Mouse (Mus musculus) R1 (cell line): ENCODE data around the gene Tbc1d10b.

Experiments
- DNase-seq: peaks from one replicate; pipeline ENCODE4 v3.0.0-alpha.2; 2018; ENCODE audit warnings: low read depth, low spot score

Tbc1d10b gene

GRCm38 (mm10) chr7:127225147-127225995 lies 17.1 kb upstream of the Tbc1d10b start:
- DNase-seq: peak; percentile 94

DNA sequence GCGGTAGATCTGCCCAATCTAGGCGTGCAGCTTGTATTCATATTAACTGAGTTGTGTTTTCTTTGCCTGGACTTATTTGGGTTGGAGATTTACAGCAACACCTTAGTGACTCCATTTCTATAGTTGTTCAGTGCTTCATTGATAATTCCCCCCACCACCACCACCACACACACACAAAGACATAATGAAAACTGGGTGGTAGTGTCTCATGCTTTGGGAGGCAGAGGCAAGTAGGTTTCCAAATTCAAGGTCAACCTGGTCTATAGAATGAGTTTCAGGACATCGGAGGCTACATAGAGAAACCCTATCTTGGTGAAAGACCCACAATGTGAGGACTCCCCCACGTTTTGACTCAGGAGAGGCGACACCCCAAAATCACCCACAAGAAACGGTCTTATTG lies 16.3 kb upstream of the Tbc1d10b start:
- DNase-seq: peak; percentile 77

DNA sequence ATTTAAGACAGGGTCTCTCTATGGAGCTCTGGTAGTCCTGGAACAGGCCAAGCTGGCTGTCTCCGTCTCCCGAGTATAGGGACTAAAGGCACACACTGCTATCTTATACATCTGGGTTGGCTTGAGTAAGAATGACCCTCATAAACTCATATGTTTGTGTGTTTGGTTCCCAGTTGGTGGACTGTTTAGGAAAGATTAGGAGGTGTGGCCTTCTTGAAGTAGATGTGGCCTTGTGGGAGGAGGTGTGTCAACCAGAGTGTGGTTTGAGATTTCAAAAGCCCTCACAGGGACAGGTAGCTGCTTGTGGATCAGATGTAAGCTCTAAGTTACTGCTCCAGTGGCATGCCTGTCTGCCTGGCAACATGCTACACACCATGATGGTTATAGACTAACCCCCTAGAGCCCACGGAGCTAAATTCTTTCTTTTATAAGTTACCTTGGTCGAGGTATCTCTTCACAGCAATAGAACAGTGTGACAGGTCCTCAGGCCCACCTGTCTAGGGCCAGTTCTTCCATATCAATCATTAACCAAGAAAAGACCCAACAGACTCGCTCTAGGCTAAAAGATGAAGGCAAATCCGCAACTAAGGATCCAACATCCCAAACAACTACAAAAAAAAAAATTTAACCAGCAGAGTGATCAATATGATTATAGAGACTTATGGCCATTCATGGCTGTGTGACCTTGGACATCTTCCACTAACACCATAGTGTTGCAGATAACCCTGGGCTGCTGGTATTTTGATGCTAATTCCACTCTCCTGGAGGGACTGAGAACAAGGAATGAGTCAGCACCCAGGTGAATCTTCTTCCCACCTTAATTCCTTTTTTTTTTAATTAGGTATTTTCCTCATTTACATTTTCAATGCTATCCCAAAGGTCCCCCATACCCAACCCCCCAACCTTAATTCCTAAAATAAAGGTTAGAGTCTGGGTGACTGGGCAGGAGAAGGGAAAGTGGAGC lies 15.5 kb upstream of the Tbc1d10b start:
- peak; percentile 90 for DNase-seq

GRCm38 (mm10) chr7:127223106-127223505 lies 14.8 kb upstream of the Tbc1d10b start:
- DNase-seq: peak; percentile 75

- peak; percentile 17 for DNase-seq
These were observed 12.2 kb upstream of the Tbc1d10b start for GRCm38 (mm10) chr7:127220440-127220839.

DNA sequence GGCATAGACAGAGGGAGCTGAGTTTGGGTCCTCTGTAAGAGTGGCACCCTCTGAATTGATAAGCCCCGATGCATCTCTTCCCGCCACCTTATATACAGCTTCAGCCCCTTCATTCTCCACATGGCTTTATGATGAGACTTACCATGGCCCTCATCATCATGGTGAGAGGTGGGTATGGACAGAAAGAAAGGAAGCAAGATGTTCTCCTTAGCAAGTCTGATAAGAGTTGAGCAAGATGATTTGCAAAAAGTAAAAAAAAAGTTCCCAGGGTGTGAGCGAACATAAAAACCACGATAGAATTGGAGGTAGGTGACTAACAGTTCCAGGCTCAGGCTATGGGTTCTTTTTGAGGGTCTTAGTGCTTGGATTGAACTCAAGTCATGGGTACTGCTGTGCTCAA lies 10.4 kb upstream of the Tbc1d10b start:
- no peak for DNase-seq

- DNase-seq: peak; percentile 80
These were observed 9.8 kb upstream of the Tbc1d10b start for GRCm38 (mm10) chr7:127217901-127218642.

DNA sequence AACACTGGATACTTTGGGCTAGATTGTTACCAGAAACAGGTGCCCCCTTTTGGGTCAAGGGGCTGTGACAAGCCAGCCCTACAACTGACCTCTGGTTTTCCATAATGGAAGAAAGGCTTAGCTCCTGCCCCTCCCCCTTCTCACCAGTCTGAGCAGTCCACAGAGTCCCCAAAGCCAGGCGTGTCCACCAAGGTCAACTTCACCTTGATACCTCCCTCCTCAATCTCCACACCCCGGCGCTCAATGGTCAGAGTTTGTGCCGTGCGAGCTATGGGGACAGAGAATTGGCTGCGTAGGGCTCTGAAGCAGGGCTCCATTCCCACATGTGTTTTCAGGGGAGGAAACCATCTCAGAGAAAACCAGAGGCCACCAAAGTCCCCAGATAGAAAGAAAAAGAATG lies 9.2 kb upstream of the Tbc1d10b start:
- DNase-seq: peak; percentile 76

GRCm38 (mm10) chr7:127216307-127216706 lies 8.0 kb upstream of the Tbc1d10b start:
- DNase-seq: peak; percentile 75

- peak; percentile 94 for DNase-seq
These were observed 7.0 kb upstream of the Tbc1d10b start for GRCm38 (mm10) chr7:127214981-127215871.

DNA sequence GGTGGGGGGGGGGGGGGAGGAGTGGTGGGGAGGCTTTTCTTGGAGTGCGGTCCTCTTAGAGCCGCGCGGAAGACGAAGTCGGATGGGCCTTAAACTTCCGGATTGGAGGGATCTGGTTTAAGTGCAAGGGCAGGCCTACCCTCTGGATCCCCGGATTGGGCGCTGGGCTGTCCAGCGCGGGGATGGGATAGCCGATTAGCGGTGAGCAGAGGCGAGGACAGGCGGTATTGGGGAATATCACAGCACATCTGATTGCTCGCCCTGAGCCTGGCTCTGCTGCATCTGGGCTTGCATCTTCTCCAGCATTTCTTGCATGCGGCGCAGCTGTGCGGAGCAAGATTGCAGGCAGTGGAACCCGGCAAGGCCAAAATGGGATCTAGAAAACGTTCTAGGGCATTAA lies 6.3 kb upstream of the Tbc1d10b start:
- no peak for DNase-seq

- DNase-seq: peak; percentile 79
These were observed 5.7 kb upstream of the Tbc1d10b start for GRCm38 (mm10) chr7:127213930-127214329.

- DNase-seq: peak; percentile 89
These were observed 5.2 kb upstream of the Tbc1d10b start for GRCm38 (mm10) chr7:127213485-127213884.

DNA sequence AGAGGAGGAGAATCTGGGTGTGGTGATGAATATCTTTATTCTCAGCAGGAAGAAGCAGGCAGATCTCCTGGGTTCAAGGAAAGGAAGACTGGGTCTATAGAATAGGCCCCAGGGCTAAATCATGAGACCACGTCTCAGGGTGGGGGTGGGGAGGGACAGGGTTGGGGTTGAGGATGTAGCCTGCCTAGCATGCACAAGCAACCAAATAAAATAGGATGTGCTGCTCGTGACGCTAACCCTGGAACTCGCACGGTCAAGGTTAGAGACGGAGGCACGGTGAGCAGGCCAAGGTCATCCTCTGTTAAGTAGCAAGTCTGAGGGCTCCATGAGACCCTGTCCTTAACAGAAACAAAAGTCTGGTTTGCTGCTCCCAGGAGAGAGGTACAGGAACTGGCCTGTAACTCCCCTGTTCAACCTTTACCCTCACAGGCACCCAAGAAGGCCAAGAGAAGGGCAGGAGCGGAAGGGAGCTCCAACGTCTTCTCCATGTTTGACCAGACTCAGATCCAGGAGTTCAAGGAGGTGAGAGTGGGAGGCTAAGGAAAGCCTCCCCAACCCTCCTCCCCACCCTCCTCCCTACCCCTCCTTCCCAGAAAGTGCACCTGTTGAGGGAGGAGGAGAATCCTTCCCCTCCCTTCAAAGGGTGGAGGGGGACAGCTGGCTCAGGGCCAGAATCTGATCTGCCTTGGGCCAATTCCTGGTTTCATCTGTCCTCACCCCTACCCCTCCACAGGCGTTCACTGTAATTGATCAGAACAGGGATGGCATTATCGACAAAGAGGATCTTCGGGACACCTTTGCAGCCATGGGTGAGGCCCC lies 4.4 kb upstream of the Tbc1d10b start:
- peak; percentile 98 for DNase-seq

GRCm38 (mm10) chr7:127211014-127211745 lies 2.9 kb upstream of the Tbc1d10b start:
- DNase-seq: no peak

GRCm38 (mm10) chr7:127210266-127210665 lies 2.0 kb upstream of the Tbc1d10b start:
- no peak for DNase-seq

GRCm38 (mm10) chr7:127209851-127210250 lies 1.6 kb upstream of the Tbc1d10b start:
- DNase-seq: no peak

DNA sequence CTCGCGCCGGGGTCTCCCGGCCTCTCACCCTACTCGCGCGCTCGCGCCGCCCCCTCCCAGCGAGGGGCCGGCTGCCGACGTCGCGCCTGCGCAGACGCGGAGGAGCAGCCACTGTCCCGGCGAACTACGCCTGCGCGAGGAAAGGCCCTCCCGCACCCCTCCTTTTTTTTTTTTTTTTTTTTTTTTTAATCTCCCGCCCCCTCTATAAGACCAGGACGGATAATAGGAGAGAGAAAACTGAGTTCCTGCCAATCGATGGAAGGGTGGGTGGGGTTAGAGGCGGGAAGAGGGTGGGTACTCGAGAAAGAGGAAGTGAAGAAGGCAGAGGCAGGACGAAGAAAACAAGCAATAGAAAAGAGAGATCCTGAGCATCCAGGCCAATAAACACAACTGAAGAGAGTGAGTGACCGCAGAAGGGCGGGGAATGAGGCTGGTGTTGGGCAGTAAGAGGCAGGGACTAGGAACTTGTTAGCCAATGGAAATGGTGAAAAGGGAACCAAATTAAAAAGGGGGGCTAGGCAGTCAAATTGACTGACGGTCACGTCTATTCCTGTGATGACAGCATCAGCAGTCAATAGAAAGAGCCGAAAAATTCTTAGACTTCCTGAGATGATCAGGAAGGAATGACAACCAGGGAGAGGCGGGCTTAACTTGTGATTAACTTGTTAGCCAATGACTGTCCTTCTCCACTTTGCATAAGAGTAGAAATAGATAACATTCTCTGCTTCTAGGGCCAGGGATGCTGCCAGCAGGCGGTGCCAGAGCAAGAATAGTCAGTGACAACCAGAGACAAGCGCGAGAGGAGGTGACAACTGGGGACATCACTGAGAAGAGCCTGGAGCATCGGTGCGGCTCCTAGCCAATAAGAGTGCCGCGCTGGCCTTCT lies 528 bp upstream of the Tbc1d10b start, which contains the start of gene Mylpf:
Mylpf (plus strand) TSS at position 338 of the 886 bp plus-strand sequence.
- peak; percentile 100 for DNase-seq
